8 mouse cellular contexts compared by ENCODE assay signal in the genomic region with DNA sequence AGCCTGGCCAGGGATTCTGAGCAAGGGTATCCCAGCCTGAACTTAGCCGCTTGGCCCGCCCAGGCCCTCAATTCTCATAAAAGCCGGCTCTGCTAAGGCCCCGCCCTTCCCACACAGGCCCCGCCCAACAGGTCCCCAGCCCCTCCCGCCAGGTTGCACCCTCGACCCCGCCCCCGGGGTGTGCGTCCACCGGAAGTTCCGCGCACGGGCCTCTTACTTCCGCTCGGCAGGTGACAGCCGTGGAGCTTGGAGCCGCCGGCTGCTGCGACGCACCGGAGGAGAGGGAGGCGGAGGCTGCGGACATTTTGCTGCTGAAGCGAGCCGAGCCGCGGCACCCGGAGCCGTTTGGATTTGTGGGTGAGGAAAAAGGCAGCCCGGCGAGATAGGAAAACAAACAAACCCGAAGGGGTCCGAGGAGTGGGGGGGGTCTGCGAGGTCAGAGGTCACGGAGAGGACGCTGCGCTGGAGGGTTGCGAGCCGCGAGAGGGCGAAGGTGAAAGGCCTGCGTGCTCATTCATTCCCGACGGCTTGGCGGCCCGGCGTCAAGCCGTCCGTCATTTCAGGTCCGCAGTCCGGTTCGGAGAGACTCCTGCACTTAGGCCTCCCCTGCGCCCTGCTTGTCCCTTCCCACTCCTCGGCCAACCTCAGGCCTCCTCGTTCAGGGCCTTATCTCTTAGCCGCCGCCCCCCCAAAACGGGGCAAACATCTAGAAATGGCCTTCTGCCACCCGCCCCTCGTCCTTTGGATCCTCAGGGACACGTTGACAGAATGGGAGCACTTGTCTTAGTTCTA. TPM values are rescaled to one million over a fixed set of nuclear protein-coding genes. Genes with fewer than 3 reads are reported as not detected.
DNase-seq lines count a peak whose midpoint lies in the region; ATAC-seq and TF ChIP-seq lines count a peak whose summit lies in the region.

TSS of gene Ap1b1 (plus strand) at position 130 of the 792 bp plus-strand sequence.

- DNase-seq in gastrocnemius, adult 2 months: peak; percentile 96
- DNase-seq in left cerebral cortex, adult 18-20 months (ENCODE audit: low spot score in 2 of 2): peak; percentile 90 to 92
- peak; percentile 93 to 94 for DNase-seq in lung, postnatal 4 days
- DNase-seq in retina, postnatal 1 day: peak; percentile 92
- DNase-seq in thymus, postnatal 4 days: peak; percentile 99

- peak within 1 kb of the TSS; percentile 74 for H3K9ac ChIP-seq in hindbrain, embryonic 16.5 days (ENCODE audit: low read depth, low read length)

- H3K4me2 ChIP-seq in hindbrain, embryonic 16.5 days (ENCODE audit: low read length): peak within 1 kb of the TSS; percentile 67

- H3K36me3 ChIP-seq in hindbrain, embryonic 16.5 days (ENCODE audit: control insufficient read depth, insufficient read depth, low read length): no peaks in the 10 kb centered on the region; the same call in 1 of the 2 replicates

- no peak for TF ChIP-seq CTCF in gastrocnemius, adult 2 months (IDR thresholded peaks at IDR 0.05)

- under 1% methylated on average over 61 of the region's 62 CpGs for WGBS in hindbrain, embryonic 16.5 days

- H3K9me3 ChIP-seq in hindbrain, embryonic 16.5 days (ENCODE audit: control insufficient read depth, low read length): no peaks in the 10 kb centered on the region

- H3K4me3 ChIP-seq in gastrocnemius, adult 2 months: peak within 1 kb of the TSS; percentile 74
- peak within 1 kb of the TSS; percentile 50 for H3K4me3 ChIP-seq in hindbrain, embryonic 16.5 days (ENCODE audit: low read length)

- H3K4me1 ChIP-seq in hindbrain, embryonic 16.5 days (ENCODE audit: control insufficient read depth, insufficient read depth, low read depth, low read length): peaks cover 10% of the 10 kb centered on the region

- intact Hi-C loops in gastrocnemius, adult 2 months (cut with DNase I): no loop called here

- H3K27ac ChIP-seq in gastrocnemius, adult 2 months: peak within 1 kb of the TSS; percentile 90
- peak within 1 kb of the TSS; percentile 45 for H3K27ac ChIP-seq in hindbrain, embryonic 16.5 days (ENCODE audit: low read depth, low read length)

- peak; percentile 95 for ATAC-seq in activated CD4-positive, CD25-positive, alpha-beta regulatory T cell, adult 4 months
- peak; percentile 67 for ATAC-seq in common myeloid progenitor, adult 5-6 weeks (replicated peaks; ENCODE audit: low read depth, poor library complexity, severe bottlenecking)
- ATAC-seq in hindbrain, embryonic 16.5 days: peak; percentile 91

- H3K27me3 ChIP-seq in hindbrain, embryonic 16.5 days (replicated peaks; ENCODE audit: control insufficient read depth, insufficient read depth, low read length): no peaks in the 10 kb centered on the region

RNA-seq across cellular contexts. Expression of gene Ap1b1, which starts in this region (rescaled TPM):
- polyA plus RNA-seq in activated CD4-positive, CD25-positive, alpha-beta regulatory T cell, adult 4 months (2017; shearing (Covaris generic)): 10 to 100 TPM; 51.9 to 60.4 TPM
- 69.1 and 72.2 TPM in 2 replicates for total RNA-seq in common myeloid progenitor, adult 5-6 weeks (2017)
- 10 to 100 TPM; 35.8 to 40.5 TPM for total RNA-seq in gastrocnemius, adult 2 months (2021)
- polyA plus RNA-seq in hindbrain, embryonic 16.5 days (2015; fragmentation: Nextera tagmentation; extraction: Ambion mirVana): 102 and 116 TPM in 2 replicates
- total RNA-seq in left cerebral cortex, adult 18-20 months (2021): 100 to 1,000 TPM; 159 to 172 TPM

Comparison
In these comparisons a context has a peak if more than half of its experiments do, and no peak if none do; other contexts are left out.
1. Peak in every context shown above with its lines: DNase-seq, ATAC-seq, H3K4me3 ChIP-seq and H3K27ac ChIP-seq.